Mouse (Mus musculus) forebrain, embryonic 14.5 days (tissue): ENCODE measurements around the gene Haus3. TPM values are rescaled to one million over a fixed set of nuclear protein-coding genes. Genes with fewer than 3 reads are reported as not detected.
A peak's percentile ranks its signal among the peaks of the same experiment; 100 is the strongest.

Experiments
- ATAC-seq: fragments of 200-750 bp; cut with Nextera tagmentation; 2 replicates; pipeline ENCODE4 v1.8.0; 2017; ENCODE audit warnings: mild to moderate bottlenecking, moderate library complexity
- DNase-seq: peaks from one replicate; pipeline ENCODE4 v3.0.0-alpha.2; 2015; ENCODE audit warnings: low spot score
- H3K27ac ChIP-seq: fragments of 300-500 bp; sonication (generic); 2 replicates; pipeline ENCODE4 v1.5.1; 2014; ENCODE audit warnings: low read depth, mild to moderate bottlenecking, control low read depth, low read length, moderate library complexity
- H3K27me3 ChIP-seq: fragments of 300-500 bp; sonication (generic); replicated peaks from 2 replicates; pipeline ENCODE4 v1.6.1; 2014; ENCODE audit warnings: low read length, control low read depth, mixed read lengths; ENCODE audit not compliant: control insufficient read depth, insufficient read depth
- H3K36me3 ChIP-seq: fragments of 300-500 bp; sonication (generic); 2 replicates; pipeline ENCODE4 v1.6.1; 2014; ENCODE audit warnings: low read length, control low read depth; ENCODE audit not compliant: control insufficient read depth, insufficient read depth
- H3K4me1 ChIP-seq: fragments of 300-500 bp; sonication (generic); 2 replicates; pipeline ENCODE4 v1.6.1; 2014; ENCODE audit warnings: antibody characterized with exemption, low read length, control low read depth; ENCODE audit not compliant: control insufficient read depth, insufficient read depth
- H3K4me2 ChIP-seq: fragments of 300-500 bp; sonication (generic); 2 replicates; pipeline ENCODE4 v1.6.1; 2014; ENCODE audit warnings: mild to moderate bottlenecking, control low read depth, low read length
- H3K4me3 ChIP-seq: fragments of 300-500 bp; sonication (generic); 2 replicates; pipeline ENCODE4 v1.5.1; 2014; ENCODE audit warnings: low read depth, low read length, control low read depth
- H3K9ac ChIP-seq: fragments of 300-500 bp; sonication (generic); 2 replicates; pipeline ENCODE4 v1.6.1; 2014; ENCODE audit warnings: mild to moderate bottlenecking, low read length, control low read depth, moderate library complexity
- H3K9me3 ChIP-seq: fragments of 300-500 bp; sonication (generic); replicated peaks from 2 replicates; pipeline ENCODE4 v1.6.1; 2016; ENCODE audit warnings: low read length, control low read depth, mixed read lengths; ENCODE audit not compliant: control insufficient read depth
- WGBS: fragments of 180-500 bp; shearing (Covaris S2); extraction: QIAGEN DNeasy Blood & Tissue Kit; methylation state at CpG from one replicate; pipeline ENCODE4 v1.1.7; 2014; 5-methylcytosine and 5-hydroxymethylcytosine counted together
- polyA plus RNA-seq: library from polyadenylated mRNA; unstranded; fragments of >200 nt; fragmentation: Nextera tagmentation; extraction: Ambion mirVana; gene quantifications from 2 replicates; pipeline ENCODE4 v1.2.1, GENCODE M21; 2014

Gene Haus3
- polyA plus RNA-seq, 1 experiment from 2014 or later: 19.2 TPM

DNA sequence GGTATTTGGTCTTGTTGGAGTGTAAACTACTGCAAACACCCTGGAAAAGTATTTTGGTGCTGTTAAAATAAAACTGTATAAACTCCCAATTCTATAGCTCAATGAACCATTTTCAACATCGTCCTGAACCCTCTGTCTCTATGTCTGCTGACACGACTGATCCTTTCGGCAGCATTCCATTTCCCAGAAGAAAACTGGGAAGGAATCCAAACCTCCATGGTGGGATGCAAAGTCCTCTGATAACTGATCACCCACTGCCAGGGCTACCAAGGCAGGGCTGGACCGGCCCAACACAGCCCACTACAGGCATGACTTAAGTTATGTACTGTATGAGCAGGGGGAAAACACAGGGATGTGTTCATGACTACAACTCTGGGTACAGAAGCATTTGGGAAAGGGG is 32.7 kb upstream of the Haus3 start:
- 89% methylated on average over 4 of the region's 4 CpGs for WGBS
- Histone ChIP-seq H3K27ac (no peak overlapping the region), H3K4me2 (no peak overlapping the region), H3K4me3 (no peak overlapping the region), H3K9ac (no peak overlapping the region), H3K36me3 (no peaks in the 10 kb centered on the region), H3K9me3 (no peaks in the 10 kb centered on the region), H3K4me1 (no peaks in the 10 kb centered on the region), H3K27me3 (no peaks in the 10 kb centered on the region)
- DNase-seq (no peak), ATAC-seq (no peak)

GRCm38 (mm10) chr5:34201396-34201795 is 32.1 kb upstream of the Haus3 start:
- no peaks in the 10 kb centered on the region for H3K36me3 ChIP-seq
- ATAC-seq (no peak), DNase-seq (no peak)
- H3K9ac ChIP-seq: no peak overlapping the region
- H3K9me3 ChIP-seq: no peaks in the 10 kb centered on the region
- WGBS: 65% methylated on average over 2 of the region's 2 CpGs
- no peak overlapping the region for H3K4me2 ChIP-seq
- no peak overlapping the region for H3K4me3 ChIP-seq
- H3K27me3 ChIP-seq: no peaks in the 10 kb centered on the region
- H3K4me1 ChIP-seq: no peaks in the 10 kb centered on the region
- no peak overlapping the region for H3K27ac ChIP-seq

DNA sequence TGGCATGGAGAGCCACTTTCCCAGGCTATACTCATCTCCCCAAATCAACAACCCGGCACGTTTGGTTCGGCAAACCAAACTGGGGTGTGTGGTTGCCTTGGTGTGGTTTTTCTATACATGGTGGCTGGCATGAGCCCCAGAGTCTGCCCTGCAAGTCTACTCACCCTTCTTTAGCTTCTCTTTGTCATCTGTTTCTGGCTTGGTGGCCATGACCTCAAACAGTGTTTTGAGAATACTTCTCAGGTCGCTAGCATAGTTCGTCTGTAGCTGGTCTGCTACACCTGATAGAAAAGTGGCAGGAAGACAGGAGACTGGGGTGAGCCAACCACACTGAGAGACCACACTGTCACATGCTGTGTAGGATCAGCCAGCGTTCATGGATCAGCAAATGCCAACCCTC is 29.3 kb upstream of the Haus3 start:
- Histone ChIP-seq H3K4me1 (no peaks in the 10 kb centered on the region), H3K36me3 (no peaks in the 10 kb centered on the region)
- WGBS: 82% methylated on average over 6 of the region's 6 CpGs

DNA sequence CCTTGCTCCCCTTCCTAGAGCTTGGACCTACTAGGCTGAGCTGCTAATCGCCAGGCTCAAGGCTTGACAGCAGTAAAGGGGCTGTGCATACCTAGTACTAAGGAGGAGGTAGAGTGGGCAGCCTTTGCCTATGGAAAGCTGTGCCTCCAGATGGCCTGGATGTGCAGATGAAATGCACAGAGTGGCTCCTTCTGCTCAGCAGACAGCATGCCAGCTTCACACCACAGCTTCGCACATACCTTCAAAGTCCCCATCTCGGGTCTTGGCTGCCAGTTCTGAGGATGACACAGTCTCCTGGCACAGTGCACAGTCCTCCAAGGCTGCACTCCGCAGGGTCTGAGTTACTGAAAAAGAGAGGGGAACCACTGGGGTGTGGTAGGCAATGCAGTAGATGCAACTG is 27.9 kb upstream of the Haus3 start:
- Histone ChIP-seq H3K27ac (no peak overlapping the region), H3K4me3 (no peak overlapping the region), H3K9ac (no peak overlapping the region), H3K9me3 (no peaks in the 10 kb centered on the region), H3K4me2 (no peak overlapping the region), H3K4me1 (no peaks in the 10 kb centered on the region), H3K36me3 (no peaks in the 10 kb centered on the region), H3K27me3 (no peaks in the 10 kb centered on the region)
- peak; percentile 72; the same call in 1 of the 2 replicates for ATAC-seq
- peak; percentile 67 for DNase-seq
- WGBS: 71% methylated on average over 4 of the region's 4 CpGs

More for the DNA sequence above, 29.3 kb upstream of the Haus3 start:
- H3K9me3 ChIP-seq: no peaks in the 10 kb centered on the region
- H3K27ac ChIP-seq: no peak overlapping the region
- DNase-seq (no peak), ATAC-seq (no peak)
- no peak overlapping the region for H3K4me3 ChIP-seq
- no peak overlapping the region for H3K4me2 ChIP-seq
- H3K27me3 ChIP-seq: no peaks in the 10 kb centered on the region
- no peak overlapping the region for H3K9ac ChIP-seq

DNA sequence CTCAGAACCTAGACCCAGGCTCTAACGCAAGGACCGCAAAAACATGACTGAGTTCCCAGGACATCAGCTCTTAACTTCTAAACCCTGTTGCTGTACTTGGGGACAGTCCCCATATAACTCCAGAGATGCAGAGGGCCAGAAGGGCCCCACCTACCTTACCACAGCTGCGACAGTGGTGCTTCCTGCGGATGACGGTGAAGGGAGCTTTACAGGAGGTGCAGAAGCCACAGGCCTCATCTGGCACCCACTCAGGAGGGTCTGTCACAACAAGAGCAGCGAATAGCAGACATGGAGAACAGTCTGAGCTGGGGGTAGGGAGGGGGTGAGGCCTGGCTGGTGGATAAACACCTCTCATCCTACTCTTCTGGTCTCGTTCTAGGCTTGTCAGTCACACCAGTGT is 27.1 kb upstream of the Haus3 start:
- no peak for DNase-seq
- Histone ChIP-seq H3K27ac (no peak overlapping the region), H3K4me1 (no peaks in the 10 kb centered on the region), H3K9me3 (no peaks in the 10 kb centered on the region), H3K9ac (no peak overlapping the region), H3K27me3 (no peaks in the 10 kb centered on the region), H3K4me2 (no peak overlapping the region), H3K4me3 (no peak overlapping the region), H3K36me3 (no peaks in the 10 kb centered on the region)
- ATAC-seq: no peak
- 83% methylated on average over 7 of the region's 7 CpGs for WGBS

- Histone ChIP-seq H3K4me3 (no peak overlapping the region), H3K4me2 (no peak overlapping the region), H3K9me3 (no peaks in the 10 kb centered on the region), H3K4me1 (no peaks in the 10 kb centered on the region), H3K36me3 (no peaks in the 10 kb centered on the region), H3K9ac (no peak overlapping the region), H3K27ac (no peak overlapping the region), H3K27me3 (no peaks in the 10 kb centered on the region)
- ATAC-seq (no peak), DNase-seq (no peak)
- 94% methylated on average over 12 of the region's 12 CpGs for WGBS
Measured at GRCm38 (mm10) chr5:34195786-34196185, 26.5 kb upstream of the Haus3 start.

DNA sequence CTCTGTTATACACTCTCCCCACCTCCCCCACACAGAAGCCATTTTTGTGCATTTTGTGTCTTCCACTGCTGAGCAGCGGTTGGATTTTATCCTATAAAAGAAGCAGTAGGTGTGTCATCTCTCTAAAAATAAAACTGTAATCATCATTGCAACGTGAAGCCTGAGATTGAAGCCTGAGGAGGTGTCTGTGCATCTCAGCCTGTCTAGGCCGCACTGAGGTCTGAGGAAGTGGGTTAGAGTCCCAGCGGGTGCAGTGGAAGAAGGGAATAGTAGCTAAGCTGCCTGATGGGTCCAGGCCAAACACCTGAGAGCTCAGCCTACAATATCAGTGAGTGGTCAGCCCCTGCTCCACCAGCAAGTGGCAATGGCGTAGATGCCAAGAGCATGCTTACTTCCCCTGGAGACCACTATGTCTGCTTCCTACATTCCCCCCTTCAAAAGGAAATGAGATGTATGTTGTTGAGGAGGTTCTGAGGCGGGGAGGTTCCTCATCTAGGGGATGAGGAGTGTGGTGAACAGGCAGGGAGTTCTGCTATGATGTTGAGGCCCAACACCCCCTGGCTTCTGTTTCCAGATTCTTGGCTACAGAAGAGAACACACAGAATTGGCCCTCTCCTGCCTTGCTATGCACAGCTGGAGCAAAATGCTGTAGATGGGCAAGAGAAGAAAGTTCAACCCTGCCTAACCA is 25.8 kb upstream of the Haus3 start:
- no peak for ATAC-seq

DNA sequence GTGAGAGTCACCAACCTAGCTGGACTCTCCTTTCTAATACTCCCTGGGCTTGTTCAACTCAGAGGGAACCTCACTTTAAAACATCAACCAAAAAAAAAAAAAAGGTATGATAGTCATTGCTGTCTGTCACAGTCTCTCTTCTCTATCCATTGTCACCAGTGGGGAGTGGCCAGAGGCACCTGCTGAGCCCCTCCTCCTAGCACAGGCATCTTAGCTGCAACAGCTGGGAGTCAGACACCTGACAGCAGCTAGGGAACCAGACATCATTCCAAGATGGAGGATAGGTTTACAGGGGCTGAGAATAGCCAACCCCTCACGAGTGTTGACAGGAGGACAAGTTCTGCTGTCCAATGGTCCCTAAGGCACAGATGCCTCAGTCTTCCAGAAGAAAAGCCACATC is 25.1 kb upstream of the Haus3 start:
- Histone ChIP-seq H3K27me3 (no peaks in the 10 kb centered on the region), H3K9me3 (no peaks in the 10 kb centered on the region), H3K27ac (no peak overlapping the region), H3K9ac (no peak overlapping the region), H3K4me2 (no peak overlapping the region), H3K4me3 (no peak overlapping the region), H3K36me3 (no peaks in the 10 kb centered on the region), H3K4me1 (no peaks in the 10 kb centered on the region)
- WGBS: 40% methylated on average over 1 of the region's 1 CpGs
- ATAC-seq (no peak), DNase-seq (no peak)

More for the DNA sequence above, 25.8 kb upstream of the Haus3 start:
- H3K36me3 ChIP-seq: no peaks in the 10 kb centered on the region
- no peak overlapping the region for H3K27ac ChIP-seq
- H3K9me3 ChIP-seq: no peaks in the 10 kb centered on the region
- no peaks in the 10 kb centered on the region for H3K4me1 ChIP-seq
- no peak overlapping the region for H3K9ac ChIP-seq
- H3K4me2 ChIP-seq: no peak overlapping the region
- H3K4me3 ChIP-seq: no peak overlapping the region
- no peaks in the 10 kb centered on the region for H3K27me3 ChIP-seq
- WGBS: 80% methylated on average over 6 of the region's 6 CpGs
- no peak for DNase-seq

GRCm38 (mm10) chr5:34191843-34192242 is 22.5 kb upstream of the Haus3 start:
- 76% methylated on average over 4 of the region's 4 CpGs for WGBS
- Histone ChIP-seq H3K9me3 (no peaks in the 10 kb centered on the region), H3K27me3 (no peaks in the 10 kb centered on the region), H3K27ac (no peak overlapping the region), H3K4me3 (no peak overlapping the region), H3K4me2 (no peak overlapping the region), H3K9ac (no peak overlapping the region), H3K36me3 (no peaks in the 10 kb centered on the region), H3K4me1 (peaks cover 5% of the 10 kb centered on the region; the same call in 1 of the 2 replicates)
- DNase-seq: no peak
- no peak for ATAC-seq
